Mouse (Mus musculus) frontal cortex, adult 2 months (tissue): Measurements from ENCODE around the gene Pigv. TPM values are rescaled to one million over a fixed set of nuclear protein-coding genes. Genes with fewer than 3 reads are reported as not detected.
"Not testable (repeated sequence)": the region's sequence is repeated elsewhere in the genome, so short reads cannot be mapped to it uniquely, and the experiment has no call there.

ENCODE experiments used
- DNase-seq, 2 experiments: peaks; one replicate each; pipeline ENCODE4 v3.0.0; 2022; ENCODE audit warnings: low spot score in 1 of 2; ENCODE audit errors: extremely low spot score in 1 of 2
- polyA plus RNA-seq: library from polyadenylated mRNA; depleted of rRNA; stranded (reverse); fragments of >200 nt; gene quantifications from 2 replicates; pipeline ENCODE4 v1.2.3, GENCODE M21; 2012

Pigv gene
- polyA plus RNA-seq, 1 experiment, result 8.2 TPM

- DNase-seq, result peak in 1 of 2 experiments; percentile 56
Observed at GRCm38 (mm10) chr4:133673666-133674330, 1.4 kb upstream of the Pigv start.

DNA sequence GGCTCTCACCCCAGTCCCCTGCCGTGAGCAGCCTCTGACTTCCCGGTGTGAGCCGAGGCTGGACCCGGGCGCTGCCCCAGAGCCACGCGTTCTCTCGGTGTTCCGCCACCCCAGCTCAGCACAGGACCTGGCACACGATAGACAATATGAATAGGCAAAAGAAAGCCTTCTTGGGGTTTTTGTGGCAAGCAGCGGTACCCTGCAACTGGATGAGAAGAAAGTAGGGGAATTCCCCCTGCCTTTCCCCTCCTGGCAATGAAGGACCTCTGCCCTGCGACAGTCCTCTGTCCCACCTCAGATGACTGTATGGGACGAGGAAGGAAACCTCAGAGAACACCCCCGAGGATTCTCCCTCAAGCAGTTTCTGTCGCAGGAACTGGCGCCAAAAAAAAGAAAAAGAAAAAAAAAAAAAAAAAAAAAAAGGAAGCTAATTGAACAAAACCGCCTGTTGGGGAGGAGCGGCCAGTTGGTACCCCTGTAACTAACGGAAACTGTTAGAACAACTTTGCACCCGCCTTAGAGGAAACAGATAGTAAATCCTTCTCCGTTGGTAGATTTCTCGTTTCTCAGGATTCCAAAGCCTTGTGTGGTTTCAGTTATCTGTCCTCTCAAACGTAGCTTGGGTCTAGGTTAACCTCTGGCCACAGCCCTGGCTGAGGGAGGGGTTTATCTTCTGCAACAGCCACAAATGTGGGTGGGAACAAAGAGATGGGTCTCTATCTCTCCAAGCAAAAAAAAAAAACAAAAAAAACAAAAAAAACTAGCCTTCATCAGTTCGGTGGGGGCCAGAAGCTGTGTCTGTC, 599 bp upstream of the Pigv start:
- DNase-seq, result no peak

DNA sequence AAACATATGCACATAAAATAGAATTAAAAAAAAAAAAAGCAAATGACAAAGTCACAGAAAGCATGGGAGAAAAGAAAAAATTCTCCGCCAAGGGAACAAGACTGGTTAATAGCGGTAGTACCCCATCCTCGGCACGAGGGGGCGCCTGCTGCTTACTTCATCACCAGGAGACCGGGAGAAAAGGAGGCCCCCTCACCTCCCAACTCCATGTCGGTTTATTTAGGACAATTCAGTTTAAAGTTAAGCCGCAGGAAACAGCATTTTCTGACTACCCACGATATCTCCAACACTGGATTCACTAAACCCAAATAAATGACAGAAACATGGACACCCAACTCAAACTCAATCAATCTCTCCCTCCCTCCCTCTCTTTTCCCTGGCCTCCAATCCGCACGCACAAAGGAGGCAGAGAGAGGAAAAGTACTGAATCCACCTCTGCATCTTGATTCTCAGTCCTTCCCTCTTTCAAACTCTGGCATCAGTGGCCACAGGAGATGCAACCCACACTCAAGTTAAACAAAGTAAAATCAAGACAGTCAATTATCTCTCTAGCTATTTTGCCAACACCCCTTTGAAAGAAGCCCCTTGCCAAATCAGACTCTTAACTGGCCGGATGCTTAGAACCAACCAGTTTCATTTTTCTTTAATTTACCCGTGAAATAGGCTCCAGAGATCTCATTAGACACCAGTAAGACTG, 1.1 kb downstream of the Pigv start:
- peak; percentile 71 to 93 for DNase-seq

- no peak for DNase-seq
Observed at GRCm38 (mm10) chr4:133669652-133670210, 2.7 kb downstream of the Pigv start.

DNA sequence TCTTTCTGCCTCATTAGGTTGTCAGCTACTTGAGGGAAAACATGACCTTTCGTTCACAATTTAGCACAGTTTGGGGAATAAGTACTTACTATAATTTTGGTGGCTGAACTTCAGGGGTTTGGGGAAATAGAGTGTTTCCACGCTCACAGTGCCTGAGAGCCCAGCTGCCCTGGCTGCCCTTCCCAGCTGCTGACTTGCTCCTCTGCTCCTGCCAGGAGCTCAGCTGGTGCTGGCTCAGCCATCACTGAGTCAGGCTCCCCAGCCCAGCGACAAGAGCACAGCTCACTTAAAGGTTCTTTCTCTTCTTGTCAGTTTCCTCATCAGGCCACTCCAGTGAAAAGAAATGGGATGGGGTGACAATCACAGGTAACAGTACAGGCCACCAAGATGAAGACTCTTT, 3.9 kb downstream of the Pigv start:
- no peak for DNase-seq

DNA sequence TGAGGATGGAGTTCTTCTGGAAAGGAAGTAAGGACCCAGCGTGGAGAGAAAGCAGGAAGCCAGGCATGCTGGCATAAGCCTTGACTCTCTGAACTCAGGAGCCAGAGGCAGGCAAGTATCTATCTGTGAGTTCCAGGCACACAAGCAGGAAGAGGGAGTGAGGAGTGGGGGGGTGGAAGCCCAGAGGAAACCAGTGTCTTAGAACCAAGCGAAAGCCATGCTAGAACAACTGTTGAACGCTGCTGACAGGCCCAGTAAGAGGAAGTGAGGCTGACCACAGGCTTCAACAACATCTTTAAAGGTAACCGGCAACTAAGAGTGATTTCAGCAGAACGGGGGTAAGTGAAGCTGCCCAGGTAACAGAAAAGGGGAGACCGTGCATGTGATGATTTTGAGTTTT, 6.2 kb downstream of the Pigv start:
- DNase-seq, result no peak

DNA sequence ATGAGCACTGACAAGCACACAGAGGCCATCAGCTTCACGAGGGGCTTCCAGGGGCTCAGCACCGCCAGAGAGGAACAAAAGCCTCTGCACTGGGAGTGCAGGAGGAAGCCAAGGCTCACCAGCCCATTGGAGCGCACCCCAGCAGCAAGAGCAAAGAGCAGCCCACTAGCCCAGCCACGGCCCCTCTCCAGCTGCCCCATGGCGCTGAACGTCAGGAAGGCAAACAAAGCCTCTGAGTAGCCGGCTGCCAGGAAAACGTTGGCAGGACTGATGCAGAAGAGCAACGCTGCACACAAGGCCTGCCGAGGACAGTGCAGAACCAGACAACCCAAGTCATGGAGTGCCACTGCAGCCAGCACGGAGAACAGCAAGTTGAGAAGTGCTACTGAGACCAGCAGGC, 7.3 kb downstream of the Pigv start:
- DNase-seq, result no peak

DNA sequence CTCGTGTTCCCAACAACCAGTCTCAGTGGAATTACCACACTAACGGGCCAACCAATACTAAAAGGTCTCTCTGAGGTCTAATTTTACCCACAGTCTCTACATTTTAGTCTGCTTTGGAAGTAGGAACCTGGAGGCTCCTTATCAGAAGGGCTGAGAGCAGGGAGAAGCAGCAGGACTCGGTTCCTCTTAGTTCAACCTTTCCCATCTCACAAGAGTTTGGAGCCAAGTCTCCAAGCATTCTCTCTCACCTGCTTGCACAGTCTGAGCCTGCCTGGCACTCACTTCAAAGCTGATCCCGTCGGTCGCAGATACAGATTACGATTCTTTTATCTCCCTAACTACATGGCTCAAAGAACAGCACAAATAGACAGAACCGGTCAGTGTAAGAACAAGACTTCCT, 9.5 kb downstream of the Pigv start:
- DNase-seq, result no peak

- no peak for DNase-seq
Observed at GRCm38 (mm10) chr4:133662421-133662820, 10.0 kb downstream of the Pigv start.

DNA sequence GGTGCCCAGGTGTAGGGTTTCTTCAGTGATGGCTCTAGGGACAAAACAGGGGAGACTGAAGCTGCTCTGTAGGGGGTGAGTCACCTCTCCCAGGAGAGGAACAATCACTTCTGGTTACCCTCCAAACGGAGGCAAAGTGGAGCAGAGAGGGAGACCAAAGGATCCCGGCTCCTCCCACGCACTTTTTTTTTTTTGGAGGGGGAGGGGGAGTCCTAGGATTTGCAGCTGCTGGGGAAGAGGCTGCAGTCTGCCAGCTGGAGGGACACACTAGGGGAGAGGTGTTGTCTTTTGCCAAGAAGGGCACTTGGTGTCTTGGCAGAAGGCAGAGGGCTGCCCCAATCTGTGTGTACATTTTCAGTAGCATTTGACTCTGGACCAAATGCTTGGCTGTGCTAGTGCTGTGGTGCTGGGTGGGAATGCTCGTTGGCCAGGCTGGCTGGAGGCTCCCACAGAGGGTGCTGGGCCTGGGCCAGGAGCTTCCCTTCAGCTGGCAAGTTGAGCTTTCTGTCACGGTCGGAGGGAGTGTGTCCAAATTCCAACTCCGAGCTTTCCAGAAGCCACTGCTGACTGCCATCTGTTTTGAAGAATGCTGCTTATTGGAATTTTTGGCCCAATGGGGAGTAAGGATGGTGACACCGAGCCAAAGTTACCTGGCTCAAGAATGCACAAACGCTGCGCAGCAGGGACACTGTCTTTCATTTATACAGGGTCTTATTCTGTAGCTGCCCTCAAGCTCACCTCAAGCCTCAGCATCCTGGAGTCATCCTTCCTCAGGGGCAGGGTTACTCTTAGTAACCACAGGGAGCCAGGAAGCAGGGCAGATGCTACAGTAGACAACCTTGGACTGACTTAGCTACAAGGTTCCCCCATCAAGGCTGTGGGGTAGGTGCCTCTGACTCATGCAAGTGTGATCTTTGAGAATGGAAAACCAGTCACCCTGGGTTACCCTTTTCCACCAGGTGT, 12.0 kb downstream of the Pigv start:
- peak; percentile 69 to 86 for DNase-seq

DNA sequence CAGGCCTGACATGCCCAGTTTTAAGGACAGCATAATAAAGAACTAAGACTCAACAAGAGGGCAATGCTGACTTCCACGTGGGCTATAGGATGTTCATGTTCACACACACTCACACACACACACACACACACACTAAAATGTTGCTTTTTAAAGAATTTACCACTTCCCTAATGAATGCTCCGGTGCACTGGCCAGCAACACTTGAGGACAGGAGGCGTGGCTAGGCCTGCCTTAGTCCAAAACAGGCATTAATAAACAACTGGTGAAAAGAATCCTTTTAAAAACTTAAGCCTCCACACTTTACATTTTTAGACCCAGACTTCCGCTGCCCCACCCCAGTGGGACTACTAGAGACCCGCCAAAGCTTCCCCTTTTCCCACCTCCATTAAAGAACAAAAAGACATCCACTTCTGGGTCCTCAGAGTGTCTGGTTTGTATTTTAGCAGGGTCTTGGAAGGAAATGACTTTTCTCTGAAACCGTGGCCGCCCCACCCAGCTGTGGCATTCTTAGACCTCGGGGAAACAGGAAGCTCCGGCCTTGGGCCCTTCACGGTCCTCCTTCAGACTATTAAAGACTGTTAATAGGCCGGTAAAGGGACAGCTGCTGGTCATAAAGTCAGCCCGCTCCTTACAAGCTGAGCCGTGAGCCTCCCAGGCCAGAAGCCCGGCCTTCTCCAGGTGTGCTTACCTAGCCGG, 12.8 kb downstream of the Pigv start:
- no peak for DNase-seq

- no peak for DNase-seq
Observed at GRCm38 (mm10) chr4:133658729-133659128, 13.7 kb downstream of the Pigv start.

- DNase-seq, result no peak
Observed at GRCm38 (mm10) chr4:133657829-133658458, 14.5 kb downstream of the Pigv start.

DNA sequence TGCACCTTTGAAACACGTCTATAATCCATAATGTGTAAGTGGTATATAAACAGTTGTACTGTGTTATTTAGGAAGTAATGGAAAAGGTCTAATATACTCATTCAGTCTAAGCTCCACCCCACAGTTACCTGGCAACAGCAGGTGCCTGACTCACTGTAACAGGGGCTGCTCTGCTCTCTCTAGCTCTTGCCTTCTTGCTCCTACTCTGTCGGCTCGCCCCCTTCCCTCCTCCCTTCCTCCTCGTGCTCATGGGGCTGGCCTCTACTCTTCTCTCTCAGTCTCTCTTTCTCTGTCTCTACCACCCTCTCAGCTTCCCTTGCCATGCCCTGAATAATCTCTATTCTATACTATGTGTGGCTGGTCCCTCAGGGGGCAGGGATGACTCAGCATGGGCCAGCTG, 15.4 kb downstream of the Pigv start:
- DNase-seq, result no peak

DNA sequence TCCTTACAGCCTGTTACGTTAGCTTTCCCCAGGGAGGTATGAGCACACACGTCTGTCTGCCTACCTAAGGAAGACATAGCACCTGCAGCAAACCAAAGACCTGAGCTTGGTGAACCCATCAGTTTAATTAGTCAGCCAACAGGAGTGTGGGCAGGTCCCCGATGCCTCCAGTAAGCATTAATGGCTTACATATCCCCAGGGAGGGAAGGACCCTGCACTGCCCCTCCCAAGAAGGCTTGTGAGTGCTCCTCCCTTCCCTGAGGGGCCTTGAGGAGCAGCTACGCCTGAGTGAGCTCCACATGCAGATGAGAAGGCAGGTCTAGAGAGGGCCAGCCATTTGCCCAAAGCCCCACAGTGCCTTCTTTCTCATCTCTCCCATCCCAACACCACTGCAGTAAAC, 16.2 kb downstream of the Pigv start:
- no peak for DNase-seq

GRCm38 (mm10) chr4:133654070-133654469, 18.4 kb downstream of the Pigv start:
- DNase-seq, result not testable (repeated sequence)

GRCm38 (mm10) chr4:133652746-133653145, 19.7 kb downstream of the Pigv start:
- no peak for DNase-seq

DNA sequence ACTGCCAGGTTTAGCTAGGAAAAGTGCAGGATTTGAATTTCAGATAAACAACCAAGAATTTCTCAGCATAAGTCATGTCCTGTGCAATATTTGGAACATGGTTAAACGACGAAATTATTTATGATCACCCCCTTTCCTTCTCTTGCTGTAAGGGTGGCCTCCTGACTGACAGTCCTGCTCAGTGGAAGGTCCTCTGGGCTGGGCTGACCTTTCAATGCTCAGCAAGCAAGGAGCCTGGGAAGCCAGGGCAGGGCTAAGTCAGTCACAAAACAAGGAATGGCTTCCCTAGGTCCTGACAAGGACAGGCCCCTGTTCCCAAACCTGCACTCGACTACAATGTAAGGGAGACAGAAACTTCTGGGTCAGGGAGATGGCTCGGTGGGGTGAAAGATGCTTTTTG, 20.5 kb downstream of the Pigv start:
- DNase-seq, result no peak

GRCm38 (mm10) chr4:133651445-133651844, 21.0 kb downstream of the Pigv start:
- no peak for DNase-seq
